Comparison of ENCODE assay signal across 12 mouse cellular contexts in genomic region chr5:36711863-36712262, GRCm38 (mm10). TPM values are rescaled to one million over a fixed set of nuclear protein-coding genes. Genes with fewer than 3 reads are reported as not detected.
DNase-seq lines count a peak whose midpoint lies in the region; ATAC-seq and TF ChIP-seq lines count a peak whose summit lies in the region.
"Had no signal": no experiment of that assay in that cellular context is flagged by ENCODE, and none has a peak within 500 bp of the region (broad histone marks: within the 10 kb centered on the region; RNA-seq: fewer than 3 reads in every experiment).

No protein-coding gene starts in this region.

- WGBS in heart, adult 2 months, result 53% methylated on average over 5 of the region's 5 CpGs
- 42% methylated on average over 5 of the region's 5 CpGs for whole genome bisulfite sequencing in lung, embryonic 14.5 days
- WGBS in liver, postnatal 0 days (ENCODE audit: insufficient replicate concordance), result 55% methylated on average over 5 of the region's 5 CpGs

- no peak for ATAC-seq in lung, embryonic 14.5 days (ENCODE audit: insufficient read depth)
- no peak for ATAC-seq in liver, postnatal 0 days
- ATAC-seq: activated CD4-positive, CD25-positive, alpha-beta regulatory T cell, adult 4 months had no signal

- peaks cover 15% of the 10 kb centered on the region for H3K4me1 ChIP-seq in heart, adult 2 months (ENCODE audit: control insufficient read depth, insufficient read depth, low read length)
- peaks cover 10% of the 10 kb centered on the region; the same call in 1 of the 2 replicates for H3K4me1 ChIP-seq in lung, embryonic 14.5 days (ENCODE audit: insufficient read depth)
- peaks cover 34% of the 10 kb centered on the region for H3K4me1 ChIP-seq in liver, postnatal 0 days (ENCODE audit: insufficient read depth)

- no peaks in the 10 kb centered on the region for H3K9me3 ChIP-seq in lung, embryonic 14.5 days (ENCODE audit: low read depth, low read length)
- H3K9me3 ChIP-seq in liver, postnatal 0 days (ENCODE audit: low read length), result no peaks in the 10 kb centered on the region
- H3K9me3 ChIP-seq: forebrain, embryonic 12.5 days had no signal

- peak overlapping the region; percentile 88 for H3K27ac ChIP-seq in heart, adult 2 months
- peak overlapping the region; percentile 33; the same call in 1 of the 2 replicates for H3K27ac ChIP-seq in lung, embryonic 14.5 days (ENCODE audit: low read depth)
- H3K27ac ChIP-seq in liver, postnatal 0 days (ENCODE audit: low read depth), result peak overlapping the region; percentile 86
- H3K27ac ChIP-seq: forebrain, embryonic 12.5 days had no signal

- intact Hi-C loops in heart, adult 2 months (cut with DNase I), result loop anchor here (2.0 kb wide), 1 partner anchor 15 kb away; the partner anchor contains the start of gene D5Ertd579e
- intact Hi-C loops in heart, postnatal 10 days (cut with DNase I), result loop anchor here (2.0 kb wide), 2 partner anchors 15 to 27 kb away; partner anchors contain the start of gene D5Ertd579e

- no peak for TF ChIP-seq POLR2A in heart, adult 2 months (IDR thresholded peaks at IDR 0.05; ENCODE audit: insufficient read depth, low read depth, low read length)

- H3K27me3 ChIP-seq in heart, adult 2 months (ENCODE audit: control insufficient read depth, insufficient read depth, low read length), result no peaks in the 10 kb centered on the region
- H3K27me3 ChIP-seq in lung, embryonic 14.5 days (ENCODE audit: insufficient read depth, low read length), result peaks cover 39% of the 10 kb centered on the region
- no peaks in the 10 kb centered on the region for H3K27me3 ChIP-seq in liver, postnatal 0 days (ENCODE audit: insufficient read depth, low read length)

- H3K36me3 ChIP-seq in heart, adult 2 months (ENCODE audit: control insufficient read depth, insufficient read depth, low read length), result no peaks in the 10 kb centered on the region
- H3K36me3 ChIP-seq in lung, embryonic 14.5 days (ENCODE audit: insufficient read depth), result no peaks in the 10 kb centered on the region
- no peaks in the 10 kb centered on the region for H3K36me3 ChIP-seq in liver, postnatal 0 days (replicated peaks; ENCODE audit: insufficient read depth, low read length)
- H3K36me3 ChIP-seq: forebrain, embryonic 12.5 days had no signal

- no peak overlapping the region for H3K4me2 ChIP-seq in lung, embryonic 14.5 days
- peak overlapping the region; percentile 87; the same call in 1 of the 2 replicates for H3K4me2 ChIP-seq in liver, postnatal 0 days (ENCODE audit: low read depth, low read length)

- peak in 1 of 2 experiments; percentile 50 for DNase-seq in heart, adult 2 months
- no peak for DNase-seq in heart, postnatal 10 days
- DNase-seq in lung, embryonic 14.5 days, result no peak
- DNase-seq in lung, postnatal 10 days, result no peak
- no peak for DNase-seq in liver, postnatal 0 days
- DNase-seq in cerebellum, adult 8-10 months, result no peak
- no peak for DNase-seq in adrenal gland, postnatal 4 days (ENCODE audit: low spot score in 2 of 2)
- DNase-seq in left cerebral cortex, adult 8-10 months (ENCODE audit: low spot score in 2 of 2), result no peak
- DNase-seq: cerebellum, adult 9-10 months; midbrain, embryonic 14.5 days had no signal

- no peaks in the 10 kb centered on the region for H3K79me2 ChIP-seq in heart, adult 2 months (replicated peaks; ENCODE audit: control insufficient read depth, insufficient read depth, low read length)

- no peak overlapping the region for H3K9ac ChIP-seq in heart, adult 2 months (ENCODE audit: low read depth, low read length)
- no peak overlapping the region for H3K9ac ChIP-seq in lung, embryonic 14.5 days
- peak overlapping the region; percentile 66; the same call in 1 of the 2 replicates for H3K9ac ChIP-seq in liver, postnatal 0 days (replicated peaks)
- H3K9ac ChIP-seq: forebrain, embryonic 12.5 days had no signal

- no peak for TF ChIP-seq EP300 in heart, adult 2 months (IDR thresholded peaks at IDR 0.05; ENCODE audit: insufficient read depth, low read depth, low read length)
- TF ChIP-seq EP300 in liver, postnatal 0 days (IDR thresholded peaks at IDR 0.05; ENCODE audit: low read depth), result no peak

- no peak overlapping the region for H3K4me3 ChIP-seq in heart, adult 2 months
- H3K4me3 ChIP-seq in lung, embryonic 14.5 days (ENCODE audit: low read depth, low read length), result no peak overlapping the region
- no peak overlapping the region for H3K4me3 ChIP-seq in liver, postnatal 0 days (ENCODE audit: low read depth, low read length)
- H3K4me3 ChIP-seq: forebrain, embryonic 12.5 days had no signal

- TF ChIP-seq CTCF in heart, adult 2 months (IDR thresholded peaks at IDR 0.05), result no peak
- no peak for TF ChIP-seq CTCF in lung, embryonic 14.5 days (IDR thresholded peaks at IDR 0.05; ENCODE audit: low read depth)
- no peak for TF ChIP-seq CTCF in liver, postnatal 0 days (IDR thresholded peaks at IDR 0.05; ENCODE audit: low read depth)

RNA-seq across cellular contexts. Expression of gene D5Ertd579e, which starts 16.0 kb away (rescaled TPM):
- total RNA-seq in heart, adult 2 months (2021), result 100 to 1,000 TPM in 1 of 2 experiments, 10 to 100 TPM in 1; 81.8 to 104 TPM
- polyA plus RNA-seq in heart, adult 2 months (2012; rRNA removed), result 22.5 and 45.3 TPM in 2 replicates
- total RNA-seq in heart, postnatal 10 days (2021), result 10 to 100 TPM; 93.6 to 97.2 TPM
- 23.7 and 25.5 TPM in 2 replicates for polyA plus RNA-seq in lung, embryonic 14.5 days (2014; fragmentation: Nextera tagmentation; extraction: Ambion mirVana)
- 15.9 and 18.5 TPM in 2 replicates for polyA plus RNA-seq in liver, postnatal 0 days (2015; fragmentation: Nextera tagmentation; extraction: Ambion mirVana)
- 10 to 100 TPM; 55.2 to 62.3 TPM for total RNA-seq in adrenal gland, postnatal 4 days (2021)
- total RNA-seq in left cerebral cortex, adult 8-10 months (2022), result 100 to 1,000 TPM in 2 of 4 experiments, 10 to 100 TPM in 2; 91.1 to 114 (median 96.7) TPM

RNA-seq across cellular contexts. Expression of gene Bloc1s4, which starts 36.6 kb away (rescaled TPM):
- total RNA-seq in heart, adult 2 months (2021), result 10 to 100 TPM; 11.1 to 13.5 TPM
- polyA plus RNA-seq in heart, adult 2 months (2012; rRNA removed), result 8.8 and 9.7 TPM in 2 replicates
- 10 to 100 TPM; 12.5 to 14.3 TPM for total RNA-seq in heart, postnatal 10 days (2021)
- 23.2 and 23.9 TPM in 2 replicates for polyA plus RNA-seq in lung, embryonic 14.5 days (2014; fragmentation: Nextera tagmentation; extraction: Ambion mirVana)
- 14.6 and 17.9 TPM in 2 replicates for polyA plus RNA-seq in liver, postnatal 0 days (2015; fragmentation: Nextera tagmentation; extraction: Ambion mirVana)
- 10 to 100 TPM; 25.7 to 27.5 TPM for total RNA-seq in adrenal gland, postnatal 4 days (2021)
- 10 to 100 TPM; 13.5 to 17.0 (median 14.1) TPM for total RNA-seq in left cerebral cortex, adult 8-10 months (2022)

Comparison
In these comparisons a context has a peak if more than half of its experiments do, and no peak if none do; other contexts are left out.
1. H3K27ac ChIP-seq: peak in every context shown above with its lines; median percentile 88 in heart, adult 2 months; 86 in liver, postnatal 0 days; 33 in lung, embryonic 14.5 days.